Mouse (Mus musculus): ENCODE results near the gene Zmat1. TPM values are rescaled to one million over a fixed set of nuclear protein-coding genes. Genes with fewer than 3 reads are reported as not detected.
"Not testable (repeated sequence)": the region's sequence is repeated elsewhere in the genome, so short reads cannot be mapped to it uniquely, and the experiment has no call there.

Zmat1 gene
- 5.6 and 6.4 TPM in 2 replicates for polyA plus RNA-seq (2012; ENCODE audit: insufficient read depth, insufficient read length, missing spikeins)

GRCm38 (mm10) chrX:135008720-135009470 lies at the start of gene Zmat1:
TSS of gene Zmat1 (minus strand) at chrX:135009209.
- H3K27ac ChIP-seq (ENCODE audit: insufficient read depth, low read depth, low read length) = peak within 1 kb of the TSS; percentile 96
- no peaks in the 10 kb centered on the region for H3K4me1 ChIP-seq (ENCODE audit: control insufficient read depth, insufficient read depth, low read length)
- no peak for TF ChIP-seq POLR2A (IDR thresholded peaks at IDR 0.05; ENCODE audit: borderline replicate concordance, low read depth, low read length)
- no peak for TF ChIP-seq CTCF (IDR thresholded peaks at IDR 0.05; ENCODE audit: low read depth, low read length)
- peak within 1 kb of the TSS; percentile 82 for H3K4me3 ChIP-seq (ENCODE audit: insufficient read depth, low read length)

DNA sequence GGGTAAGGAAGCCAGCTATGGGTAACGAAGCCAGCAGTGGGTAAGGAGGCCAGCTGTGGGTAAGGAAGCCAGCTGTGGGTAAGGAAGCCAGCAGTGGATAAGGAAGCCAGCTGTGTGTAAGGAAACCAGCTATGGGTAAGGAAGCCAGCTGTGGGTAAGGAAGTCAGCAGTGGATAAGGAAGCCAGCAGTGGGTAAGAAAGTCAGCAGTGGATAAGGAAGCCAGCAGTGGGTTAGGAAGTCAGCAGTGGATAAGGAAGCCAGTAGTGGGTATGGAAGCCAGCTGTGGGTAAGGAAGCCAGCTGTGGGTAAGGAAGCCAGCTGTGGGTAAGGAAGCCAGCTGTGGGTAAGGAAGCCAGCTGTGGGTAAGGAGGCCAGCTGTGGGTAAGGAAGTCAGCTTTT lies 44.9 kb upstream of the Zmat1 start:
- H3K4me1 ChIP-seq (ENCODE audit: control insufficient read depth, insufficient read depth, low read length); H3K27ac ChIP-seq (ENCODE audit: insufficient read depth, low read depth, low read length); H3K4me3 ChIP-seq (ENCODE audit: insufficient read depth, low read length): not testable (repeated sequence)

- TF ChIP-seq POLR2A (IDR thresholded peaks at IDR 0.05; ENCODE audit: borderline replicate concordance, low read depth, low read length) (no peak), CTCF (IDR thresholded peaks at IDR 0.05; ENCODE audit: low read depth, low read length) (no peak)
- Histone ChIP-seq H3K4me1 (ENCODE audit: control insufficient read depth, insufficient read depth, low read length) (no peaks in the 10 kb centered on the region), H3K4me3 (ENCODE audit: insufficient read depth, low read length) (no peak overlapping the region), H3K27ac (ENCODE audit: insufficient read depth, low read depth, low read length) (no peak overlapping the region)
These were observed 27.0 kb upstream of the Zmat1 start for GRCm38 (mm10) chrX:135035962-135036375.

- H3K4me3 ChIP-seq (ENCODE audit: insufficient read depth, low read length) = no peak overlapping the region
These were observed 16.1 kb upstream of the Zmat1 start for GRCm38 (mm10) chrX:135025135-135025534.

DNA sequence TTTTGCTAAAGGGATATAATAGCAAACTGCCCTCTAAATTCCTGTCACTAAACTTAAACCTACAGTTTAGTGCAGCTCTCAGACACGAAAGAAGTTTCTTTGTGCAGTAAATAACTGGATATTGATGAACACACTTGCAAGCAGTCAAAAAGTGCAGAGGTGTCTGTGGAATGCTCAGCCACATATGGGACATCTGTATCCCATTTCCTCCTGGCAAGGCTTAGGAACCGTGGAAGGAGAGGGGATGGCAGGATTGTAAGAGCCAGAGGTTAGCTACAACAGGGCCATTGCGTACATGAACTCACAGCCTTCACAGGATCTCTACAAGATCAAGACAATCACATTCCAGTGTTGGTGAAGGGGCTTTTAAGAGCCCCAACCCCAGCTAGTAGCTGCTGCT lies 2.4 kb upstream of the Zmat1 start:
- Histone ChIP-seq H3K27ac (ENCODE audit: insufficient read depth, low read depth, low read length) (no peak overlapping the region), H3K4me3 (ENCODE audit: insufficient read depth, low read length) (no peak overlapping the region), H3K4me1 (ENCODE audit: control insufficient read depth, insufficient read depth, low read length) (no peaks in the 10 kb centered on the region)
- TF ChIP-seq CTCF (IDR thresholded peaks at IDR 0.05; ENCODE audit: low read depth, low read length) (no peak), POLR2A (IDR thresholded peaks at IDR 0.05; ENCODE audit: borderline replicate concordance, low read depth, low read length) (no peak)

More at GRCm38 (mm10) chrX:135025135-135025534, 16.1 kb upstream of the Zmat1 start:
- TF ChIP-seq POLR2A (IDR thresholded peaks at IDR 0.05; ENCODE audit: borderline replicate concordance, low read depth, low read length) (no peak), CTCF (IDR thresholded peaks at IDR 0.05; ENCODE audit: low read depth, low read length) (no peak)
- H3K27ac ChIP-seq (ENCODE audit: insufficient read depth, low read depth, low read length) = no peak overlapping the region
- no peaks in the 10 kb centered on the region for H3K4me1 ChIP-seq (ENCODE audit: control insufficient read depth, insufficient read depth, low read length)

DNA sequence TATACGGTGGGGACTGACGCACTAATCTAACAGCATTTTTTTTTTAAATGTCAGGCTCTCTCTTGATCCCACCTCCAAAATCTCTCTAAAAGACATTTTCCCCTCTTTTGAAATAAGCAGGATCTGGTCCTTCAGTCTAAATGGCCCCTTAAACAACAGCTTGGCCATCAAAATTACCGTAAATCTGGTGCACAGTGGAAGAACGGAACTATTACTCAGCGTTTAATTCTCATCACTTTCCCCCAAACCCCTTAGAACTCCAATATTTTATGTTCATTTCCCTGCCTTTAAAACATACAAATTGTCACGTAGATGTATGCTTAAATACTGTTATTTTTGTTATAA lies 434 bp upstream of the Zmat1 start:
- no peak for TF ChIP-seq POLR2A (IDR thresholded peaks at IDR 0.05; ENCODE audit: borderline replicate concordance, low read depth, low read length)
- TF ChIP-seq CTCF (IDR thresholded peaks at IDR 0.05; ENCODE audit: low read depth, low read length) = no peak
- H3K4me1 ChIP-seq (ENCODE audit: control insufficient read depth, insufficient read depth, low read length) = no peaks in the 10 kb centered on the region
- H3K4me3 ChIP-seq (ENCODE audit: insufficient read depth, low read length) = peak overlapping the region; percentile 49
- H3K27ac ChIP-seq (ENCODE audit: insufficient read depth, low read depth, low read length) = peak overlapping the region; percentile 28

GRCm38 (mm10) chrX:135008021-135008420 lies 988 bp downstream of the Zmat1 start:
- TF ChIP-seq CTCF (IDR thresholded peaks at IDR 0.05; ENCODE audit: low read depth, low read length) = no peak
- TF ChIP-seq POLR2A (IDR thresholded peaks at IDR 0.05; ENCODE audit: borderline replicate concordance, low read depth, low read length) = no peak
- Histone ChIP-seq H3K4me3 (ENCODE audit: insufficient read depth, low read length) (peak overlapping the region; percentile 28), H3K27ac (ENCODE audit: insufficient read depth, low read depth, low read length) (peak overlapping the region; percentile 69), H3K4me1 (ENCODE audit: control insufficient read depth, insufficient read depth, low read length) (no peaks in the 10 kb centered on the region)

GRCm38 (mm10) chrX:134964546-134964945 lies 44.5 kb downstream of the Zmat1 start, which contains the start of gene Nxf2:
TSS of gene Nxf2 (minus strand) at chrX:134964754.
- Histone ChIP-seq H3K4me3 (ENCODE audit: insufficient read depth, low read length) (no peak within 1 kb of the TSS), H3K4me1 (ENCODE audit: control insufficient read depth, insufficient read depth, low read length) (no peaks in the 10 kb centered on the region), H3K27ac (ENCODE audit: insufficient read depth, low read depth, low read length) (no peak within 1 kb of the TSS)
- no peak for TF ChIP-seq CTCF (IDR thresholded peaks at IDR 0.05; ENCODE audit: low read depth, low read length)
- no peak for TF ChIP-seq POLR2A (IDR thresholded peaks at IDR 0.05; ENCODE audit: borderline replicate concordance, low read depth, low read length)

- Histone ChIP-seq H3K4me1 (ENCODE audit: control insufficient read depth, insufficient read depth, low read length) (no peaks in the 10 kb centered on the region), H3K4me3 (ENCODE audit: insufficient read depth, low read length) (no peak overlapping the region), H3K27ac (ENCODE audit: insufficient read depth, low read depth, low read length) (no peak overlapping the region)
- TF ChIP-seq CTCF (IDR thresholded peaks at IDR 0.05; ENCODE audit: low read depth, low read length) = no peak
- TF ChIP-seq POLR2A (IDR thresholded peaks at IDR 0.05; ENCODE audit: borderline replicate concordance, low read depth, low read length) = no peak
These were observed 45.5 kb downstream of the Zmat1 start for GRCm38 (mm10) chrX:134963305-134964094.

- Histone ChIP-seq H3K27ac (ENCODE audit: insufficient read depth, low read depth, low read length) (no peak overlapping the region), H3K4me1 (ENCODE audit: control insufficient read depth, insufficient read depth, low read length) (no peaks in the 10 kb centered on the region), H3K4me3 (ENCODE audit: insufficient read depth, low read length) (no peak overlapping the region)
- TF ChIP-seq CTCF (IDR thresholded peaks at IDR 0.05; ENCODE audit: low read depth, low read length) = no peak
- TF ChIP-seq POLR2A (IDR thresholded peaks at IDR 0.05; ENCODE audit: borderline replicate concordance, low read depth, low read length) = no peak
These were observed 78.6 kb downstream of the Zmat1 start for GRCm38 (mm10) chrX:134930361-134930760.

Measured in bone marrow macrophage, adult 2 months (primary cell).